23 mouse cellular contexts compared by ENCODE assay signal in the genomic region with DNA sequence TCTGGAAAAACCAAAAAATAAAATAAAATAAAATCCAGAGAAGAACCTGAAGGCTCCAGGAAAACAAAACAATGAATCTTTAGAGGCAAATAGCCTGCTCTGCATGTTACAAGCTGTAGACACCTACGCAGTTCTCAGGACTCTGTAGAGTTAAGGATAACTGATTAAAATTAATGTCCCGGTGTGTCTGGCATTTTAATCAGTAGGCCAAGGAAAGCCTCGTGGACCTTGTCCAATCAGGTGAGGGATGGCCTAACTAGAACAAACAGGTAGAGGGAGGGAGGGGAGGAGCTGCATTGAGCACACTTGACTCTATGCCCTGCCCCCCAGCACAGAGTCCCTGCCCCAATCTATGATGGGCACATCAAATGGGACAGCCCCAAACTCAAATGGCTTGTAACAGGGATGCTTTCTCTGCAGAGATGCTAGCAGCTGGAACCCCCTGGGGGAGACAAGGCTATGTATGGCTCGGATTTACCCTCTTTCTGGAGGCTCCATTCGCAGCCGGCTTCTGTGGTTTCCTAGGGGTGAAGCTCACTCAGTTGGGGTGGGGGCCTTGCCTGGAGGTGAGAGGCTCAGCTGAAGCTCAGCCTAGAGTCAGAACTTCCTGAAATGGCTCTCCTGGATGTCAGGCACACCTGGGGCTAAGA. TPM values are rescaled to one million over a fixed set of nuclear protein-coding genes. Genes with fewer than 3 reads are reported as not detected.
"Had no signal": no experiment of that assay in that cellular context is flagged by ENCODE, and none has a peak within 500 bp of the region (broad histone marks: within the 10 kb centered on the region; RNA-seq: fewer than 3 reads in every experiment).

No protein-coding gene starts in this region.

- H3K4me3 ChIP-seq: heart, embryonic 10.5 days; heart, embryonic 12.5 days; hindbrain, embryonic 10.5 days; hindbrain, embryonic 12.5 days; intestine, embryonic 15.5 days; kidney, embryonic 15.5 days; layer of hippocampus, adult 2 months; limb, embryonic 13.5 days; limb, embryonic 15.5 days; liver, embryonic 12.5 days had no signal

- DNase-seq: gastrocnemius, postnatal 36 days; heart, adult 18-20 months; heart, postnatal 10 days; heart, postnatal 4 days; kidney, adult 9 months; kidney, postnatal 4 days; layer of hippocampus, postnatal 36 days; left cerebral cortex, postnatal 4 days; lung, adult 18-20 months had no signal

- H3K27ac ChIP-seq: heart, embryonic 10.5 days; hindbrain, embryonic 10.5 days; hindbrain, embryonic 12.5 days; hindbrain, embryonic 14.5 days; intestine, embryonic 15.5 days; kidney, embryonic 15.5 days; kidney, postnatal 0 days; layer of hippocampus, adult 2 months; limb, embryonic 13.5 days; limb, embryonic 15.5 days; liver, embryonic 12.5 days; liver, embryonic 14.5 days had no signal

- H3K9me3 ChIP-seq: heart, embryonic 10.5 days; heart, embryonic 12.5 days; hindbrain, embryonic 10.5 days; hindbrain, embryonic 12.5 days; intestine, embryonic 15.5 days; kidney, embryonic 15.5 days; limb, embryonic 13.5 days; limb, embryonic 15.5 days; liver, embryonic 12.5 days had no signal

- H3K36me3 ChIP-seq: heart, embryonic 10.5 days; heart, embryonic 12.5 days; hindbrain, embryonic 10.5 days; hindbrain, embryonic 12.5 days; intestine, embryonic 15.5 days; kidney, embryonic 15.5 days; limb, embryonic 13.5 days; limb, embryonic 15.5 days; liver, embryonic 12.5 days had no signal

- H3K9ac ChIP-seq: heart, embryonic 12.5 days; hindbrain, embryonic 12.5 days; hindbrain, embryonic 14.5 days; intestine, embryonic 15.5 days; kidney, embryonic 15.5 days; limb, embryonic 13.5 days; limb, embryonic 15.5 days; liver, embryonic 12.5 days; liver, embryonic 14.5 days had no signal

RNA-seq across cellular contexts. Expression of gene Gjc2, which starts 8.7 kb away (rescaled TPM):
- polyA plus RNA-seq: heart, embryonic 10.5 days; inflammation-experienced regulatory T-cells, adult 6 months had no signal
